Mouse (Mus musculus) midbrain, embryonic 12.5 days (tissue): ENCODE data around the gene Tspan32. TPM values are rescaled to one million over a fixed set of nuclear protein-coding genes. Genes with fewer than 3 reads are reported as not detected.

ENCODE experiments used
- ATAC-seq: fragments of 200-750 bp; cut with Nextera tagmentation; 2 replicates; pipeline ENCODE4 v1.8.0; 2017; ENCODE audit warnings: low read depth, moderate TSS enrichment, moderate library complexity; ENCODE audit not compliant: low FRiP score
- H3K27ac ChIP-seq: fragments of 300-500 bp; sonication (generic); replicated peaks from 2 replicates; pipeline ENCODE4 v1.5.1; 2016; ENCODE audit warnings: mild to moderate bottlenecking
- H3K27me3 ChIP-seq: fragments of 300-500 bp; sonication (generic); 2 replicates; pipeline ENCODE4 v1.6.1; 2016; ENCODE audit warnings: mild to moderate bottlenecking
- H3K36me3 ChIP-seq: fragments of 300-500 bp; sonication (generic); 2 replicates; pipeline ENCODE4 v1.6.1; 2016
- H3K4me1 ChIP-seq: fragments of 300-500 bp; sonication (generic); 2 replicates; pipeline ENCODE4 v1.6.1; 2016
- H3K4me2 ChIP-seq: fragments of 300-500 bp; sonication (generic); replicated peaks from 2 replicates; pipeline ENCODE4 v1.6.1; 2016; ENCODE audit warnings: mild to moderate bottlenecking, moderate library complexity
- H3K4me3 ChIP-seq: fragments of 300-500 bp; sonication (generic); 2 replicates; pipeline ENCODE4 v1.5.1; 2016; ENCODE audit warnings: mild to moderate bottlenecking
- H3K9ac ChIP-seq: fragments of 300-500 bp; sonication (generic); replicated peaks from 2 replicates; pipeline ENCODE4 v1.6.1; 2016; ENCODE audit warnings: mild to moderate bottlenecking, moderate library complexity
- H3K9me3 ChIP-seq: fragments of 300-500 bp; sonication (generic); 2 replicates; pipeline ENCODE4 v1.6.1; 2016; ENCODE audit warnings: mild to moderate bottlenecking
- WGBS: fragments of 180-500 bp; shearing (Covaris S2); methylation state at CpG from one replicate; pipeline ENCODE4 v1.1.7; 2016; 5-methylcytosine and 5-hydroxymethylcytosine counted together
- polyA plus RNA-seq: library from polyadenylated mRNA; unstranded; fragments of >200 nt; fragmentation: Nextera tagmentation; extraction: Ambion mirVana; gene quantifications from 2 replicates; pipeline ENCODE4 v1.2.1, GENCODE M21; 2016

The Tspan32 gene
- polyA plus RNA-seq, 1 experiment from 2014 or later, result 1.5 TPM

DNA sequence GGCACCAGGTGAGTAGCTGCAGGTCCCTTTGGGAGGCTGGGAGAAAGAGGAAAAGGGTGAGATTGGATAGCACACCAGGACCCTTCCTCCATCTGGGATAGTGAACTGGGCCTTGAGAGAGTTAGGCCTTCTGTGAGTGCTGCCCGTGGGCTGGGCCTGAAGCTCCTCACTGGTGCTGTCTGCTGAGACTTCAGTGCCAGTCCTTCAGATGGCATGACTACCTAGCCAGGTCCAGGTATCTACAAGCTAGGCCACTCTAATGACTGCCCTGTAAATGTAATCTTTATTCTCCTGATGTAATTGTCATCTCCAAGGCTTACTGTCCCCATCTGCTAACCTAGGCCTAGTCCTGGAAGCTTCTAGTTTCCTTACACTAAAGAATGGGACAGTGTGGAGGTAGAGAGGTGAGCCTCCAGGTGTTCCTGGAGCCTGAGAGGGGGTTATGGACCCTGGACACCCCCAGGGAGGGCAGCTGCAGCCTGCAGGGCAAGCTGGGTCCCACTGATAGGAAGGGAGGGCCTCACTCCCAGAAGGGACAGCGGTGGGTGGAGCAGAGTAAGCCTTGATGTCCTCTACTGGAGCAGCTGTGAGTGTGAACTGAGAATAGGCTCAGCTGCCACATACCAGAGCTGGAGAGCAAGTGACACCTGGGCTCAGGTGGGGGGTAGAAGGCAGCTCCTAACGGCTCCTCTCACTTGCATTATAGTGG is 9.1 kb upstream of the Tspan32 start:
- 79% methylated on average over 3 of the region's 3 CpGs for WGBS
- no peak overlapping the region for H3K4me2 ChIP-seq
- H3K27me3 ChIP-seq, result no peaks in the 10 kb centered on the region
- no peaks in the 10 kb centered on the region for H3K9me3 ChIP-seq
- H3K36me3 ChIP-seq, result no peaks in the 10 kb centered on the region
- H3K27ac ChIP-seq, result no peak overlapping the region
- H3K4me1 ChIP-seq, result no peaks in the 10 kb centered on the region
- ATAC-seq, result no peak
- no peak overlapping the region for H3K4me3 ChIP-seq
- no peak overlapping the region for H3K9ac ChIP-seq

DNA sequence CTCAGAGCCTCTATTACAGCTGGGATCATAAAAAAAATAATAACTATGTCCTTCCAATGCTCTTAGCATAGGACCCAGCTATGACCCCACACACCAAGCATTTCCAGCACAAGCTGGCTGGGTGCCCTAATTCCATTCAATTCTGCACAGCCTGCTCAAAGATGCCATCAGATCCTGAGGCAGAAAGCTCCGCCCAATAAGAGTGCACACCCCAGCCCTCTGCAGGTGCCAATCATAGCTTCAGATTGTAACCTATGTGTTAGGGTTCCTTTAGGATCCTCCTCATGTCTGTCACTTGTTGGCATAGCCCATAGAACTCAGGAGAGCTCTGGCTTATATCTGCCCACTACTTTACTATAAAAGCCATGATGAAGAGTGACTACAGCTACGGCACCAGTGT is 7.8 kb upstream of the Tspan32 start:
- 80% methylated on average over 2 of the region's 2 CpGs for WGBS
- no peak overlapping the region for H3K4me2 ChIP-seq
- no peaks in the 10 kb centered on the region for H3K4me1 ChIP-seq
- no peaks in the 10 kb centered on the region for H3K9me3 ChIP-seq
- H3K27ac ChIP-seq, result no peak overlapping the region
- no peak overlapping the region for H3K4me3 ChIP-seq
- no peak overlapping the region for H3K9ac ChIP-seq
- ATAC-seq, result no peak
- no peaks in the 10 kb centered on the region for H3K36me3 ChIP-seq
- no peaks in the 10 kb centered on the region for H3K27me3 ChIP-seq

DNA sequence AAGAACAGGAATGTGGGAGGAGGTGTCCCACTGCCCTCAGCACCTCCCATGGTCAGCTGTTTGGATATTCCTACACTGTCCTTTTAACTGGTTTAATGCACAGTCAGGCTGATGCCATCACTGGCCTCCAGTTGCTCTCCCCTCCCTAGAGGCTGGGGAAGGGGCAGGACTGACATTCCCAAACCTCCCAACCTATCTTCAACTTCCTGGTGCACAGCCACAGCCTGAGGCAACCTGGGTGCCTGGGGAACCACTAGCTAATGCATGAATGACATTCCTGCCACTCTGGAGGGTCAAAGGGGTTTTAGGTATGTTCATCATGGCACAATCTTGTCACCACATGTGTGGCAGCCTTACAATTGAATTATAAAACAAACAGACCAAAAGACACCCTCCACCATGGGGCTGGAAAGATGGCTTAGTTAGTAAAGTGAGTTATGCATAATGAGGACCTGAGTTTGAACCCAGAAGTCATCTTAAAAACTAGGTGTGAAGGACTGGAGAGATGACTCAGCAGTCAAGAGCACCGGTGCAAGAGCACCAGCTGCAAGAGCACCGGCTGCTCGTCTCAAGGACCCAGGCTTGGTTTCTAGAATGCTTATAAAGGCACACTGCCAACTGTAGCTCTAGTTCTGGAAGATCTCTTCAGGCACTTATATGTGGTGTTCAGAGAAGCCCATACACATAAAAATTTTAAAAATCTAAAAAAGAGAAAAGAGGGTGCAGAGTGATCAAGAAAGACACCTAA is 7.3 kb upstream of the Tspan32 start:
- Histone ChIP-seq H3K27ac (no peak overlapping the region), H3K4me2 (no peak overlapping the region), H3K9me3 (no peaks in the 10 kb centered on the region), H3K4me1 (no peaks in the 10 kb centered on the region), H3K27me3 (no peaks in the 10 kb centered on the region), H3K4me3 (no peak overlapping the region), H3K9ac (no peak overlapping the region), H3K36me3 (no peaks in the 10 kb centered on the region)
- no peak for ATAC-seq
- 73% methylated on average over 3 of the region's 3 CpGs for WGBS

DNA sequence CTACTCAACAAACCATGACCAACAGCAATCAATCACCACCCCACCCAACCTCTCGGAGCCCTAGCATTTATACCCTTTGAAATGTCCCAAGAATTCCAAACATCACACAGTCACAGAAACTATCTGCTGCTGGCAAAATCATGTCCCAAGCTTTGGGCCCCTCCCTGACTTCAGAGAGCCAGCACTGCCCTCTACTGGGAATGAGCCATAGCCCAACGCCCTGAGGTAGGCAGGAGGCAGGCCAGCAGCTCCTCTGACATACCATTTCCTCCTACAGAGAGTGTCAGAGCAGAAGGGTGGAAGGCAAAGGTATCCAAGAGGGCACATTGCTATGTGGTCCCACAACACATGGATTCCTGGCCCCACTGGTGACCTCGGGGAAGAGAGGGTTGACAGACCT is 2.2 kb upstream of the Tspan32 start:
- no peak for ATAC-seq
- Histone ChIP-seq H3K4me1 (no peaks in the 10 kb centered on the region), H3K4me2 (no peak overlapping the region), H3K27me3 (no peaks in the 10 kb centered on the region), H3K4me3 (no peak overlapping the region), H3K27ac (no peak overlapping the region), H3K9ac (no peak overlapping the region), H3K9me3 (no peaks in the 10 kb centered on the region), H3K36me3 (no peaks in the 10 kb centered on the region)
- 38% methylated on average over 3 of the region's 3 CpGs for WGBS

DNA sequence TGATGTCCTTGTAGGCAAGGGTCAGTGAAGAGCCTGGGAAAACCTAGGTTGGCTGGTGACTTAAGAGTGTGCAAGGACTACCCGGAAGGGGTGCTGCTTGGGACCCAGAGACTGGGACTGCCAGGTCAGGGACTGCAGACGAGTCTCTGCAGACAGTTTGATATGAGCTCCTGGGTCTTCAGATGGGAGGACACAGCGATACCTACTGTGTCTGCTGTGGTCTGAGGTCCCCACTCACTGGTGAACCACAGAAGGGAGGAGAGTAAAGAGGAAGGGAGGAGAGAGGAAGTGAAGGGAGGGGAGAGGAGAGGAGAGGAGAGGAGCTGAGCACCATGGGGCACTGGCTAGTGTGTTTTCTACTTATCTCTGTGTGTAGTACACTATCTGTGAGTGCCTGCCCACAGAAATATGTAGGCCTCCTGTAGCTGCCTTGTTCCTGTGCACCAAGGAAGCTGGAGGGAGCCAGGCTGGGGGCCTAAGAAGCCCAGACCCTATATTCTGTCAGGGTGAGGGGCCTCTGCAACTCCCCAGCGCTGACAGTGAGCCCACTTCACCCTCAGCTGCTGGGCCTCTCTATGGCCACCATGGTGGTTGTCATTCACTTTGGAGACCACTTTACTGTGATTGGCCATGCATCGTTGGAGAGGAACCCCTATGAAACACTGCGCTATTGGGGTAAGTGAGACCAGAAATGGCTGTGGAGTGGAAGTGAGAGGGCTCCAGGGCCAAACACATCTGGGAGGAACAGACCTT is 674 bp downstream of the Tspan32 start:
- H3K9ac ChIP-seq, result no peak overlapping the region
- no peaks in the 10 kb centered on the region for H3K9me3 ChIP-seq
- no peaks in the 10 kb centered on the region for H3K27me3 ChIP-seq
- no peak for ATAC-seq
- H3K36me3 ChIP-seq, result no peaks in the 10 kb centered on the region
- H3K4me2 ChIP-seq, result no peak overlapping the region
- no peak overlapping the region for H3K4me3 ChIP-seq
- H3K4me1 ChIP-seq, result peaks cover 9% of the 10 kb centered on the region; the same call in 1 of the 2 replicates
- 92% methylated on average over 6 of the region's 6 CpGs for WGBS
- no peak overlapping the region for H3K27ac ChIP-seq

DNA sequence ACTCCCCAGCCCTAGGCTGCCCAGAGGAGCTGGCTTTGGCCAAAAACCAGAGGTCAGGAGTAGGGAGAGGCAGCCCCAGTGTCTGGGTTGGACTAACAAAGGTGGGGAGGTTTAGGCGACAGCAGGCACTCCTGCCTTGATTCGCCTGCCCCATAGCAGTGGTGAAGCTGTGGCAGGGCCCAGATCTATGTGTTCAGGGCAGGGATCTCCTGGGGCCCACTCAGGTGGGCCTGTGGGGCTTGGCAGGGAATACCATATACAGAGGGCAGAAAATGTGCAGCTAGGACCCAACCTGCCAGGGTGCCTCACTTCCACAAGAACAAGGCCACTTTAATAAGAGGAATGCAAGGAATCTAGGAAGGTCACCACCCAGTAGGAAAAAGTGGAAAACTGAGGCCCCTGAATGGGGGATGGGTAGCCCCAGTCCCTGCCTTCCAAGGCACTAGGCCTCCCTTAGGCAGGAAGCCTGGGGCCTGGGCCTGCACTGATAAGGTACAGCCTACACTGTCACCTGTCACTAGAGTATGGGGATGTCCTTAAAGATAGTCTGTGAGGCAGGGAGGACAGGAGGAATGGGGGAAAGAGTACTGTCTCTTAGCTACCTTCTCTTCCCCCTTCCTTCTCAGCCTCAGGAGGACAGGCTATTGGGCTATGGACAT is 1.4 kb downstream of the Tspan32 start:
- Histone ChIP-seq H3K4me3 (no peak overlapping the region), H3K9ac (no peak overlapping the region), H3K4me2 (no peak overlapping the region), H3K36me3 (no peaks in the 10 kb centered on the region), H3K4me1 (peaks cover 9% of the 10 kb centered on the region; the same call in 1 of the 2 replicates), H3K9me3 (no peaks in the 10 kb centered on the region), H3K27me3 (no peaks in the 10 kb centered on the region), H3K27ac (no peak overlapping the region)
- ATAC-seq, result no peak
- WGBS, result 76% methylated on average over 2 of the region's 2 CpGs

DNA sequence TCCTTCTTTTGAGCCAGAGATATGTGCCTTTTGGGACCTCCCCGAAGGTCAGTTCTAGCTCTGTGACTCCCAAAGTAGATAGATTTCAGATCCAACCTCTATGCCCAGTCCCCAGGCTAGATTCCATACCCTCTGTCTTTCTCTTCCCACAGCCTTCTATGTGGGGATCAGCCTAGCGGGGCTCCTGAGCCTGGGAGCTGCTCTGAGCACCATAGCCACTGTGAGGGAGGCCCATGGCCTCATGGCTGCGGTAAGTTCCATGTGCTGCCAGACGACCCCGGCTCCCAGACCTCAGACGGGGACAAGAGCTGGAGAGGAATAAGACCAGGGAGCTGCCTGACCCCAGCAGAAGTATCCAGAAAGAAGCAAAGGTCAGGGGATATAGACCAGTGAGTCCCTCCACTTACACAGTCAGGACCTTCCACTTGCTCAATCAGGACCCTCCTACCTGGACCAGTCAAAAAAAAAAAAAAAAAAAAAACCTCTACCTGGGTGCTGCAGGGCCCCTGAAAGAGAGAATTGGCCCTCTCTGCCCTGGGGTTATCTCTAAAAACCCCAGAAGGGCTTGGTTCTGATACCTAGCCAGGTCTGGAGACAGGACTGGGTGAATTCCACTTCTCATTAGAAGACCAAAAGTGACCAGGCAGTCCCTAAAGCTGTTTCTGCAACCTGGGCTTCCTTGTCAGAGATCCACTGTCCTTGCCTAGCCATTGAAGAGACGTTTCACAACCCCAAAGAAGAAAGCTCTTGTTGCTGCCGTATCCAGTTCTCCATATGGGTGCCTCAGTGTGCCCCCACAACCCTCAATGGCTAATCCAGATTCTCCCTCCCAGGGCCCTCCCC is 2.1 kb downstream of the Tspan32 start:
- H3K27ac ChIP-seq, result no peak overlapping the region
- H3K4me3 ChIP-seq, result no peak overlapping the region
- ATAC-seq, result no peak
- H3K27me3 ChIP-seq, result no peaks in the 10 kb centered on the region
- no peak overlapping the region for H3K9ac ChIP-seq
- H3K9me3 ChIP-seq, result no peaks in the 10 kb centered on the region
- H3K4me1 ChIP-seq, result peaks cover 9% of the 10 kb centered on the region; the same call in 1 of the 2 replicates
- no peaks in the 10 kb centered on the region for H3K36me3 ChIP-seq
- H3K4me2 ChIP-seq, result no peak overlapping the region
- 89% methylated on average over 8 of the region's 8 CpGs for WGBS

DNA sequence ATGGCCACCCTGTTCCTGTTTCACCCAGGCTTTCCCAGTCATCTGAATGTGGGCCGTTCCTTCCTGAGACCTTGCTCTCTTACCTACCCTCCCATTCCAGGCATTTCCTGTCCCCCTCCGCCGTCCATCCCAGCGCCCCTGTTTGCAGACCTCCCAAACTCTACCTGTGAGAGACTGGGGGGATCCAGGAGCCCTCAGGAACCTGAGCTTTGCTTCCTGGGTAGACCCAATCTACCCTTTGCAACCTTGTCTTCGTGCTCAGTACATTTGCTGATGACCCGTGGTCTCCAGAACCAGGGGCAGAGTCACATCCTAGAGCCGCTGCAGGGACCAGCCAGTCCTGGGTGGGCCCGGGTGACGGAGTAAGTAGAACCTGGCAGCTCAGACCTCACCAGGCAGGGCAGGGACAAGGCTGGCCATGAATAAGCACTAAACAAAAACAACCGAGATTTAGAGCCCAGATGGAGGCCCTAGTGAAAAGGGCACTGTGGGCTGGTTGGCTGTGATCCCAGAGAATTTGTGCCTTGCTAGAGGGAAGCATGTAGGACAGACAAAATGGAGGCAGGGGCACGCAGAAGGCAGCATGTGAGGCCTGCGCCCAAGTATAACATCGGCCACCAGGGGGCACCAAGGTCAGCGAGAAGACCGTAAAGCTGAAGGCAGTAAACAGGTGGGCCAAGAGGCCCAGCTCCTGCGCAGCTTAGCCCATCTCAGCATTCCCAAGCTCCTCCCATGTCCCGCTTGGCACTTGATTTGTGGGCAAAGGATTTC is 2.9 kb downstream of the Tspan32 start:
- Histone ChIP-seq H3K27ac (no peak overlapping the region), H3K9me3 (no peaks in the 10 kb centered on the region), H3K4me3 (no peak overlapping the region), H3K4me2 (no peak overlapping the region), H3K9ac (no peak overlapping the region), H3K4me1 (peaks cover 14% of the 10 kb centered on the region), H3K36me3 (no peaks in the 10 kb centered on the region), H3K27me3 (no peaks in the 10 kb centered on the region)
- 43% methylated on average over 17 of the region's 17 CpGs for WGBS
- peak; percentile 66 for ATAC-seq

DNA sequence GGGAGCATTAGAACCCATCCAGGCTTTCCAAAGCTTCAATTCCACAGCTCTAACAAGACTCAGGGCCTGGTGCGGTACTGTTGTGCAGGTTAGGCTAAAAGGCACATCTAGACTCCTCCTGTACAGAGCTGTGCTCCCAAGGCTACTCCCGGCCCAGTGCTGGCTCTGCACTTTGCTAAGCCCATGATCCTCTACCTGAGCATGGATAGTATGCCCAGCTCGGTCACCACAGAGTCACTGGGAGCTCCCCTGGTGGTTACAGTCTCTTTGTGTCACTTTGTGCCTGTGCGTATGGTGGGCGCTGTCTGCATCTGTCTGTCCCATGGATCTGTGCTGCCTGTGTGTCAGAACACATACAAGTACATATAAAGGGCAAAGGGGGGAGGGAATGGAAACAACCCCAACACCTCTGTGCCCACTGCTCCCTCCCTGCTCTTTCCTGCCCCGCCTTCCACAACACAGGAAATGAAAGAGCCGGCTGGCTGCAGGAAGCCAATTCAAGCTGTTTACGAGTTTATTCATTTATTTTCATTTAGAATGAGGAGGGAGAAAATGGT is 3.6 kb downstream of the Tspan32 start:
- Histone ChIP-seq H3K4me2 (no peak overlapping the region), H3K27ac (no peak overlapping the region), H3K9ac (no peak overlapping the region), H3K4me3 (no peak overlapping the region), H3K9me3 (no peaks in the 10 kb centered on the region), H3K4me1 (peaks cover 14% of the 10 kb centered on the region), H3K27me3 (no peaks in the 10 kb centered on the region), H3K36me3 (no peaks in the 10 kb centered on the region)
- WGBS, result 75% methylated on average over 8 of the region's 8 CpGs
- peak; percentile 52; the same call in 1 of the 2 replicates for ATAC-seq

DNA sequence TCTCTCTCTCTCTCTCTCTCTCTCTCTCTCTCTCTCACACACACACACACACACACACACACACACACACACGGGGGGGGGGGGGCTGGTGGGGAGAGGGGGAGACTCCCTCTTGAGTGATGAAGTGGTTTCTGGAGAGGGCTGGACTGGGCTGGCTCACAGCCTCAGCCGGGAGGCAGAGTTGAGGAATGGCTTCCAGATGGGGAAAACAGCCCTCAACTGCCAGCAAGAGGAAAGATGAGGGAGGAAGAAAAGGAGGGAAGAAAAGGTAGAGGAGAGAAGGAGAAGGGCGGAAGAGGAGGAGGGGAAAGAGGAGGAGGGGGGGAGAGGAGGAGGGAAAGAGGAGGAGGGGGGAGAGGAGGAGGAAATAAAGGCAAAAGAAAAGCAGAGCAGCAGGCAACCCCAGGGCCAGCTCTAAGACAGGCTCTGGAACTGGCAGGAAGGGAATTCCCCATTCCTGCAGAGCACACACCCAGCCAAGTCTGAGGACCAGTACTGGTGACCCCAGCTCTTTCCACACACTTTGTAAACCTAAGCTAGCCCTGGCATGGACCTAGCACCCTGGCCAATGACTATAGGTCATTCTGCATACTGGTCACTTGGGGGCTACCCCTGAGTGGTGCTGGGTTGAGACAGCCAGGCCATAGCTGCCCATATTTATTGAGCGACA is 4.3 kb downstream of the Tspan32 start:
- Histone ChIP-seq H3K4me2 (no peak overlapping the region), H3K36me3 (no peaks in the 10 kb centered on the region), H3K4me3 (no peak overlapping the region), H3K9me3 (no peaks in the 10 kb centered on the region), H3K27ac (0 out of 2 replicates have a peak overlapping the region, but pooled peaks have one; percentile 6), H3K9ac (no peak overlapping the region), H3K27me3 (no peaks in the 10 kb centered on the region), H3K4me1 (peaks cover 14% of the 10 kb centered on the region)
- 64% methylated on average over 3 of the region's 4 CpGs for WGBS
- ATAC-seq, result no peak
